Mouse (Mus musculus): ENCODE results near the gene Cort. TPM values are rescaled to one million over a fixed set of nuclear protein-coding genes. Genes with fewer than 3 reads are reported as not detected.
"Not testable (repeated sequence)": the region's sequence is repeated elsewhere in the genome, so short reads cannot be mapped to it uniquely, and the experiment has no call there.

The Cort gene
- polyA plus RNA-seq, 3 experiments from 2014 or later, result 0.73 TPM; not detected in 2

- ATAC-seq, result no peak
These were observed 18.6 kb upstream of the Cort start for GRCm38 (mm10) chr4:149145151-149145550.

- peak; percentile 92 for ATAC-seq
These were observed 17.9 kb upstream of the Cort start for GRCm38 (mm10) chr4:149144459-149144858.

- no peak for ATAC-seq
These were observed 17.0 kb upstream of the Cort start for GRCm38 (mm10) chr4:149143594-149143993.

- ATAC-seq, result no peak
These were observed 12.0 kb upstream of the Cort start for GRCm38 (mm10) chr4:149138515-149138914.

GRCm38 (mm10) chr4:149136982-149137770 is 10.6 kb upstream of the Cort start, which contains the start of gene Cenps:
TSS of gene Cenps (minus strand) at chr4:149137629.
- ATAC-seq, result peak; percentile 79

GRCm38 (mm10) chr4:149136116-149136850 is 9.7 kb upstream of the Cort start:
- ATAC-seq, result no peak

GRCm38 (mm10) chr4:149133395-149133794 is 6.8 kb upstream of the Cort start:
- ATAC-seq, result no peak

- no peak for ATAC-seq
These were observed 5.4 kb upstream of the Cort start for GRCm38 (mm10) chr4:149131789-149132565.

- ATAC-seq, result no peak
These were observed 4.6 kb upstream of the Cort start for GRCm38 (mm10) chr4:149131021-149131752.

- ATAC-seq, result no peak
These were observed 1.9 kb upstream of the Cort start for GRCm38 (mm10) chr4:149128467-149128866.

- no peak for ATAC-seq
These were observed 451 bp downstream of the Cort start for GRCm38 (mm10) chr4:149126115-149126509.

GRCm38 (mm10) chr4:149125341-149126114 is 1.0 kb downstream of the Cort start:
- no peak for ATAC-seq

- ATAC-seq, result no peak
These were observed 3.1 kb downstream of the Cort start for GRCm38 (mm10) chr4:149123432-149123831.

- not testable (repeated sequence) for ATAC-seq
These were observed 6.5 kb downstream of the Cort start for GRCm38 (mm10) chr4:149119978-149120562.

GRCm38 (mm10) chr4:149103875-149104561 is 22.5 kb downstream of the Cort start, which contains the start of gene Dffa:
TSS of gene Dffa (plus strand) at chr4:149104146.
- peak; percentile 92 for ATAC-seq

GRCm38 (mm10) chr4:149101456-149101855 is 25.1 kb downstream of the Cort start:
- no peak for ATAC-seq

- not testable (repeated sequence) for ATAC-seq
These were observed 26.1 kb downstream of the Cort start for GRCm38 (mm10) chr4:149100449-149100848.

GRCm38 (mm10) chr4:149099369-149100017 is 27.1 kb downstream of the Cort start, which contains the start of gene Pex14:
TSS of gene Pex14 (minus strand) at chr4:149099876.
- peak; percentile 79 for ATAC-seq

GRCm38 (mm10) chr4:149098571-149098970 is 28.0 kb downstream of the Cort start:
- ATAC-seq, result no peak

- no peak for ATAC-seq
These were observed 28.6 kb downstream of the Cort start for GRCm38 (mm10) chr4:149097956-149098355.
